Mouse (Mus musculus): Measurements from ENCODE around the gene Hmgcll1. TPM values are rescaled to one million over a fixed set of nuclear protein-coding genes. Genes with fewer than 3 reads are reported as not detected.
"Not testable (repeated sequence)": the region's sequence is repeated elsewhere in the genome, so short reads cannot be mapped to it uniquely, and the experiment has no call there.

The Hmgcll1 gene
- total and polyA plus RNA-seq, 3 experiments: 0.12 to 0.18 TPM; not detected in 1

- Histone ChIP-seq H3K27ac (no peak overlapping the region), H3K36me3 (ENCODE audit: control insufficient read depth, insufficient read depth, low read length) (no peaks in the 10 kb centered on the region), H3K4me1 (ENCODE audit: control insufficient read depth, insufficient read depth, low read length) (no peaks in the 10 kb centered on the region), H3K4me3 (no peak overlapping the region), H3K27me3 (ENCODE audit: control insufficient read depth, insufficient read depth, low read length) (no peaks in the 10 kb centered on the region), H3K79me2 (replicated peaks; ENCODE audit: control insufficient read depth, insufficient read depth, low read length) (no peaks in the 10 kb centered on the region), H3K9ac (ENCODE audit: low read depth, low read length) (no peak overlapping the region)
- WGBS: 70% methylated on average over 2 of the region's 2 CpGs
- no peak for DNase-seq
- intact Hi-C loops (cut with DNase I): no loop called here
- TF ChIP-seq EP300 (IDR thresholded peaks at IDR 0.05; ENCODE audit: insufficient read depth, low read depth, low read length) (no peak), CTCF (IDR thresholded peaks at IDR 0.05) (no peak), POLR2A (IDR thresholded peaks at IDR 0.05; ENCODE audit: insufficient read depth, low read depth, low read length) (no peak)
These were observed 49.5 kb downstream of the Hmgcll1 start for GRCm38 (mm10) chr9:76064164-76064563.

- no peak overlapping the region for H3K4me3 ChIP-seq
- H3K27me3 ChIP-seq (ENCODE audit: control insufficient read depth, insufficient read depth, low read length): no peaks in the 10 kb centered on the region
- H3K79me2 ChIP-seq (replicated peaks; ENCODE audit: control insufficient read depth, insufficient read depth, low read length): no peaks in the 10 kb centered on the region
- intact Hi-C loops (cut with DNase I): loop anchor here (10.0 kb wide), 1 partner anchor 177 kb away; no protein-coding TSS in a partner anchor
- 45% methylated on average over 2 of the region's 2 CpGs for WGBS
- DNase-seq: peak; percentile 28 to 33
- H3K9ac ChIP-seq (ENCODE audit: low read depth, low read length): no peak overlapping the region
- no peaks in the 10 kb centered on the region for H3K4me1 ChIP-seq (ENCODE audit: control insufficient read depth, insufficient read depth, low read length)
- TF ChIP-seq EP300 (IDR thresholded peaks at IDR 0.05; ENCODE audit: insufficient read depth, low read depth, low read length): no peak
- no peak for TF ChIP-seq POLR2A (IDR thresholded peaks at IDR 0.05; ENCODE audit: insufficient read depth, low read depth, low read length)
- no peak for TF ChIP-seq CTCF (IDR thresholded peaks at IDR 0.05)
- peak overlapping the region; percentile 18 for H3K27ac ChIP-seq
- no peaks in the 10 kb centered on the region for H3K36me3 ChIP-seq (ENCODE audit: control insufficient read depth, insufficient read depth, low read length)
These were observed 76.9 kb downstream of the Hmgcll1 start for GRCm38 (mm10) chr9:76091561-76091960.

- TF ChIP-seq EP300 (IDR thresholded peaks at IDR 0.05; ENCODE audit: insufficient read depth, low read depth, low read length): no peak
- TF ChIP-seq CTCF (IDR thresholded peaks at IDR 0.05): no peak
- no peak for TF ChIP-seq POLR2A (IDR thresholded peaks at IDR 0.05; ENCODE audit: insufficient read depth, low read depth, low read length)
- no peak for DNase-seq
- Histone ChIP-seq H3K36me3 (ENCODE audit: control insufficient read depth, insufficient read depth, low read length) (no peaks in the 10 kb centered on the region), H3K27me3 (ENCODE audit: control insufficient read depth, insufficient read depth, low read length) (no peaks in the 10 kb centered on the region), H3K9ac (ENCODE audit: low read depth, low read length) (no peak overlapping the region), H3K27ac (no peak overlapping the region; the same call in 1 of the 2 replicates), H3K4me1 (ENCODE audit: control insufficient read depth, insufficient read depth, low read length) (no peaks in the 10 kb centered on the region), H3K79me2 (replicated peaks; ENCODE audit: control insufficient read depth, insufficient read depth, low read length) (no peaks in the 10 kb centered on the region), H3K4me3 (no peak overlapping the region)
- 82% methylated on average over 5 of the region's 5 CpGs for WGBS
- intact Hi-C loops (cut with DNase I): loop anchor here (10.0 kb wide), 1 partner anchor 182 kb away; no protein-coding TSS in a partner anchor
These were observed 82.6 kb downstream of the Hmgcll1 start for GRCm38 (mm10) chr9:76097221-76097620.

GRCm38 (mm10) chr9:76099981-76100380 lies 85.3 kb downstream of the Hmgcll1 start:
- no peak overlapping the region for H3K9ac ChIP-seq (ENCODE audit: low read depth, low read length)
- H3K27ac ChIP-seq: no peak overlapping the region
- no peaks in the 10 kb centered on the region for H3K36me3 ChIP-seq (ENCODE audit: control insufficient read depth, insufficient read depth, low read length)
- H3K4me1 ChIP-seq (ENCODE audit: control insufficient read depth, insufficient read depth, low read length): no peaks in the 10 kb centered on the region
- H3K79me2 ChIP-seq (replicated peaks; ENCODE audit: control insufficient read depth, insufficient read depth, low read length): no peaks in the 10 kb centered on the region
- intact Hi-C loops (cut with DNase I): loop anchor here (10.0 kb wide), 1 partner anchor 185 kb away; no protein-coding TSS in a partner anchor
- H3K27me3 ChIP-seq (ENCODE audit: control insufficient read depth, insufficient read depth, low read length): no peaks in the 10 kb centered on the region
- TF ChIP-seq POLR2A (IDR thresholded peaks at IDR 0.05; ENCODE audit: insufficient read depth, low read depth, low read length) (no peak), CTCF (IDR thresholded peaks at IDR 0.05) (no peak), EP300 (IDR thresholded peaks at IDR 0.05; ENCODE audit: insufficient read depth, low read depth, low read length) (no peak)
- no peak overlapping the region for H3K4me3 ChIP-seq
- 68% methylated on average over 3 of the region's 3 CpGs for WGBS
- no peak for DNase-seq

GRCm38 (mm10) chr9:76104416-76104815 lies 89.8 kb downstream of the Hmgcll1 start:
- H3K36me3 ChIP-seq (ENCODE audit: control insufficient read depth, insufficient read depth, low read length); H3K9ac ChIP-seq (ENCODE audit: low read depth, low read length); H3K79me2 ChIP-seq (replicated peaks; ENCODE audit: control insufficient read depth, insufficient read depth, low read length); H3K4me3 ChIP-seq; H3K27ac ChIP-seq; DNase-seq; intact Hi-C loops (cut with DNase I); H3K27me3 ChIP-seq (ENCODE audit: control insufficient read depth, insufficient read depth, low read length); H3K4me1 ChIP-seq (ENCODE audit: control insufficient read depth, insufficient read depth, low read length): not testable (repeated sequence)
- WGBS: 34% methylated on average over 1 of the region's 1 CpGs

GRCm38 (mm10) chr9:76104846-76105245 lies 90.2 kb downstream of the Hmgcll1 start:
- intact Hi-C loops (cut with DNase I): no loop called here
- Histone ChIP-seq H3K79me2 (replicated peaks; ENCODE audit: control insufficient read depth, insufficient read depth, low read length) (no peaks in the 10 kb centered on the region), H3K27ac (no peak overlapping the region), H3K36me3 (ENCODE audit: control insufficient read depth, insufficient read depth, low read length) (no peaks in the 10 kb centered on the region), H3K4me3 (no peak overlapping the region), H3K9ac (ENCODE audit: low read depth, low read length) (no peak overlapping the region), H3K27me3 (ENCODE audit: control insufficient read depth, insufficient read depth, low read length) (no peaks in the 10 kb centered on the region), H3K4me1 (ENCODE audit: control insufficient read depth, insufficient read depth, low read length) (no peaks in the 10 kb centered on the region; the same call in 1 of the 2 replicates)
- DNase-seq: no peak
- TF ChIP-seq POLR2A (IDR thresholded peaks at IDR 0.05; ENCODE audit: insufficient read depth, low read depth, low read length) (no peak), CTCF (IDR thresholded peaks at IDR 0.05) (no peak), EP300 (IDR thresholded peaks at IDR 0.05; ENCODE audit: insufficient read depth, low read depth, low read length) (no peak)
- 83% methylated on average over 5 of the region's 5 CpGs for WGBS
